Mouse (Mus musculus) gastrocnemius, postnatal 25 days (tissue): ENCODE results near the gene Syce1l. TPM values are rescaled to one million over a fixed set of nuclear protein-coding genes. Genes with fewer than 3 reads are reported as not detected.
A peak's percentile ranks its signal among the peaks of the same experiment; 100 is the strongest.

ENCODE experiments used
- DNase-seq: peaks from one replicate; pipeline ENCODE4 v3.0.0; 2022
- total RNA-seq, 2 experiments: library from RNA; stranded (reverse); gene quantifications; 1 replicate in 1 of 2; 2 replicates in 1 of 2; pipeline ENCODE4 v1.2.3; 2021

Gene Syce1l
- total RNA-seq, 2 experiments from 2014 or later, result not detected

DNA sequence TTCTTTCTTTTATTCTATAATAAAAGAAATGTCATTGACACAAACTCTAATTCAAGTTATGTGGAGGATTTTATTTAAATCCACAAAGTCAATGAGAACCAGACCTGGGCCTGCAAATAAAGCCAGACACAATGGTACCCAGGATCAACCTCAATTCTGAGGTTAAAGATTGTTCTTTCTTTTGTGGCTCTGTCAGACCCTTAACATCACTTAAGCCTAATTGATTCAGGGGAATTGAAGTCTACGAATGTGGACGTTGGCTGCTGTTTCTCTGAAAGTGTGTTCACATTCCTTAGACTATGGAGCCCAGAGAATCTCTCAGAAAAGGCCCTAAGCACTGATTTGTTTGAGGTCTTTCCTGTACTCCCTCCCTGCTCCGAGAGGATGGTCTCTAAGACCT, 30.3 kb downstream of the Syce1l start:
- no peak for DNase-seq

DNA sequence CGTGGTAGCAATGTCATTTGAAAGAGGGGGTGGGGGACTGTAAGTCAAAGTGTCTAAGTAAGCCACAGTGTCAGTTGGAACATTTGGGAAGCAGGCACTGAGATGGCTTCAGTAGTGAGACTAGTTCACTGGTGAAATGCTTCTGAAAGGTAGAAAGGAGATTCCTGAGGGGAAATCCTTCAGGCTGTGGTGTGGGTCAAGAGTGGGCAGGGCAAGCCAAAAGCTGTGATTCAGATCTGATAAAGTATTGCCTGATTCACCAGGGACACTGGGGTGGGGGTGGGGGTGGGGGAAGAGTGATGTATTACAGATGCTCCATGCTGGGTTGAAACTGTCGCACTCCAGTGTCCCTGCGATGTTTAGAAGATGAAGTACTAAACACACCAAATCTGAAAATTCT, 31.6 kb downstream of the Syce1l start:
- no peak for DNase-seq

DNA sequence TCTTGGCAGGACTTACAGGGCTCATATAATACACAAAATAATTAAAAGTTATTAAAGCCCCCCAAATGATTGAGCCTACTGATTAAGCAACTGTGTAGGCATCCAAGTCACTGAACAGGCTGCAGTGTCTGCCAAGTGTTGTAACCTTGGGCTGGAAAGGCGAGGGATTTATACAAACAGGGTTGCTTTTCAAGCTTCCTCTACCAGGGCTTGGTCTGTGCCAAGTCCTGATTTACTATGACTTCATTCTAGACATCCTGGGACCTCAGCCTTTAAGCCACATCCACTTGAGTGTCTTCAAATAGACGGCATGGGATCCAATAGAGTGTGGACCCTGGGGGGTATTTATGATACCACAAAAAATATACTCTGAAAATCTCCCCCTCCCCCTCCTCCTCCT, 32.3 kb downstream of the Syce1l start:
- DNase-seq, result peak; percentile 14

DNA sequence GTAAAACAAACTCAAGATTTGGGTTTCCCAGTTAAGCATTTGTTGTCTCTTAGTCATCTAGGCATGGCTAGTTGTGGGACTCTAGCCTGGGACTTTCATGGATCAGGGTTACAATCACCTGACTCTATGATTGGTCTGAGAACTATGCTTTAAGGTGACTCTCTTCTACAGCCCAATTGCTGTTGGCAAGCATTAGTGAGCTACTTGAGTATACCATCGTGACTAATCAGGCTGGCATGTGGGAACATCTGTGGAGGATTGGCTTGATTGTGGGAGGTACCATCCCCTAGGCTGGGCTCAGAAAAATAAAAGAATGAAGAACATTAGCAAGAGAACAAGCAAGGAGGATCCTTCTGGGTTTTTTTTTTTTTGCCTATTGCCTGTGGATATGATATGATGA, 33.8 kb downstream of the Syce1l start:
- DNase-seq, result no peak

DNA sequence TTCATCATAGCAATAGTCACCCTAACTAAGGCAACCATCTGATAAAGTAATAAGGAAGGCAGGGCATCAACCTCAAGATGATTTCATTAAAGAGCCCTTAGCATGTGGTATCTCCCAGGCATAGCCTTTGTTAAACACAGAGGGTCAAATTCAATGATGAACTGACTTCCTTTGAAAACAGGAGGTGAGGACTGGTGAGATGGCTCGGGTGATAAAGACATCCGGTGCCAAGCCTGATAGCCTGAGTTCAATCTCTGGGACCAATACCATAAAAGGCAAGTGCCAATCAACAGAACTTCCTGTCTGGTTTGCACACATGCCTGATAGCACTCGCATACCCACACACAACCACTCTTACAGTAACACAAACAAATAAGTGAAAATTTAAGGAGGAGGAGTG, 36.3 kb downstream of the Syce1l start:
- DNase-seq, result no peak

DNA sequence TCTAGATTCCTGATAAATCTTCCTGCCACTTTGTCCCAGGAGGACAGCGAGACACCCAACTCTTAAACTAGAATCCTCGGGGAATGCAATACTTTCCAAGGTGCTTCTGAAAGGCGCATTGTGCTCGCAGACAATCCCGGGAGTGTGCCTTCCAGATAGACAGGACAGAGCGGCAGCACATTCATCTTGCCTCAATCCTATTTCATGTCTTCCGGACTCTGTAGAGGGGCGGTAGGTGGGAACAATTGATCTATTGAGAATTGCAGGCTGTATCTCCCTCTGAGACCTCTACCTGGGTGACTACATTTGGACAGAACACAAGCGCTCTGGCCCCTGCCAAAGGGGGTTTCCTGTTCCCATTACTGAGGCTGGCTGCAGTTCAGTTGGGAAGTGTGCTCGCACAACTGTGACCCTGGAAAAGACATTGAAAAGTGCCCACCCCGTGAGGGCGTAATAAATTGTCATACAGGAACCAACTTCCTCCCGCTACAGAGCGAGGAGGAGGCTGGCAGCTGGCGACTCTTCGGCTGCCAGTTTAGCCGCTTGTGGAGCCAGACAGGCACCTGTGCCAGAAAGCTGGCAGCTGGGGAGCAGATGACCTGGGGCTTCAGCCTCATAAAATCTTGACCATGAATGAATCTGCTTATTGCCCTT, 45.0 kb downstream of the Syce1l start:
- DNase-seq, result peak; percentile 13

DNA sequence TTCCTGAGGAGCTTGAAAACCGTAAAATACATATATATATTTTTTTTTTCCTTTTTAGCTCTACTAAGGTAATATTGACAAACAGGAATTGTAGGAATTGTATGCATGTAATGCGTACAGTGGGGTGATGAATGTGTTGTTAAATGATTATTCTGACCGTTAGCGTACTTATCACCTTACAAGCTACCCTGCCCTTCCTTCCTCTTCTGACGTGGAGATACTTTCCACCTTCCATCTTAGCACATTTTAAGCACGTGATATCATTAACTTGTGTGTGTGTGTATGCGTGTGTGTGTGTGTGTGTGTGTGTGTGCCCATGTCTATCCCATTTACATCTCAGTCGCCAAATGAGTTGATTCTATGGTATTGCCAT, 45.5 kb downstream of the Syce1l start:
- no peak for DNase-seq

DNA sequence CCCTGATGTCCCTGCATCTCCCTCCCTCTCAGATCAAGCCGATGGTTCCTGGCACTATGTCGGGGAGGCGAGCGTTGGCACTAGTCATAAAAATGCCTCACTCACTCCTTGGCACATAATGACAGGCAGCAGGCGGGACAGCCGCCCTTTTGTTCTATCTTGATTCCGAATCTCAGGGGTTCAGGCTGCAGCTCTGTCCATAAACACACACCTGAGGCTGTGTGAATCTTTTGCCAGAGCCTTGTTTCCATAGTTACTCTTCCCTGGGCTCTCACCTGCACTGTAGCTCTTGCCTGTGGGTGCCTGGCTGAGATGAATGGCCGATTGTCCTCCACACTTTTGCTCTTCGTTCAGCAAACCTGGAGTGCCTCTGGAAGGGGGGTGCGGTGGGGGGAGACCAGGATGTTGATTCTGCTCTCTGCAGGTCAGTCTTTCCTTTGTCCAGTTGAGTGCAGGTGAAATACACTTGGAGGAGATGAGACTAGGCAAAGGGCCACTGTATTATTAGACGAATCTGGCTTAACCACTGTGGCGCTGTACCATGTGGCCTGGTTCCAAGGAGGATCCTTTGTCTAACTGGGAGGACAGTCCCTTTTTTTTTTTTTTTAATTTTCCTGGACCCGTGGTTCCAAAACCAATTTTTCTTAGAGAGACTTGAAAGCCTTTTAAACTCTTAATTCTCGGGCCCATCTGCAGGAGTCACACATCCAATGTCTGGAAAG, 48.8 kb downstream of the Syce1l start:
- DNase-seq, result no peak

DNA sequence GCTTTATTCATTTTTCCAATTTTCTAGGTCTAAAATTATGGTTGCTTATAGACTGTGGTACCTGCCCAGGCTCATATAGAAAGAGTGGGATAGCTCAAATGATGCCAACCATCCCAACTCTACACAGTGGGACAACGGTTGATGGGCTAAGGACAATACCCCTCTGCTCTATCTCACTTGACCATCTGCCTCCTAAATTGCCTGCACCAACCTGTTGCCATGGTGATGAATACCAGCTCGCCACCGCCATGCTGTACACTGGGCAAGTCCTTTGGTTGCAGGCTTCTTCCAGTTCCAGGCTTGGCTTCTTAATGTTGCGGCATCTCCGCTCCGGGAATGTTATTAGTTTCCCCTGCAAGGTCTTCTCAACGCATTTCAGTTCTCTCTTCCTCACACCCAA, 62.0 kb downstream of the Syce1l start:
- DNase-seq, result no peak

Other genes with a start within 250 kb of the Syce1l start
- gene Mon1b, start 7.6 kb upstream of the Syce1l start, total RNA-seq, result 1 to 10 TPM; 2.5 to 2.9 TPM
- under 1 TPM; 0.28 to 0.32 TPM for gene Adamts18, start 205.5 kb downstream of the Syce1l start, total RNA-seq